Mouse (Mus musculus): ENCODE results near the gene Ltb4r1. TPM values are rescaled to one million over a fixed set of nuclear protein-coding genes. Genes with fewer than 3 reads are reported as not detected.

The Ltb4r1 gene
- polyA plus RNA-seq, 1 experiment from 2014 or later: 1.8 TPM

DNA sequence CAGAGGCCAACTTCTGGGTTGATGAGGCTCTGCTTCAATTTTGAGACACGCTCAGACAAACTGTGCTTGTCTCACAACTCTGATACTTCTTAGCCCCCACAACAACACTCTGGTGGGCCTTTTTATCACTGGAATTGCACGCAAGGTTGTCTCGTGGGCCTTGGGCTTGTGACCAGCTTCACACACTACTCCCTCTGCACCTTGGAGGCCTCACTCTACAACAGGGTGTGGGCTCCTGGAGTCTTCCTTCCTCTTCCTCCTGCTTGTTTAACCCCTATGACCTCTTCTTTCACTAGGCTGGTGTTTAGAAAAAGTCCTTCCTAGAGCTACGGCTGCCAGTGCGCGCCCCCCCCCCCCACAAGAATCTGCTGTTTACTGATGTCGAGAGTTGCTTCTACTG lies 10.9 kb downstream of the Ltb4r1 start:
- no peak for DNase-seq (ENCODE audit: low spot score)
- Histone ChIP-seq H3K4me1 (replicated peaks; ENCODE audit: control insufficient read depth, insufficient read depth) (no peaks in the 10 kb centered on the region), H3K36me3 (ENCODE audit: control insufficient read depth, insufficient read depth, low read length) (no peaks in the 10 kb centered on the region), H3K27me3 (ENCODE audit: control insufficient read depth, insufficient read depth, low read length) (no peaks in the 10 kb centered on the region), H3K9me3 (ENCODE audit: control insufficient read depth, low read length) (no peaks in the 10 kb centered on the region), H3K27ac (replicated peaks) (no peak overlapping the region), H3K4me2 (replicated peaks; ENCODE audit: low read depth) (no peak overlapping the region), H3K4me3 (ENCODE audit: low read depth, low read length) (no peak overlapping the region), H3K9ac (ENCODE audit: low read length) (no peak overlapping the region)
- TF ChIP-seq EP300 (optimal IDR thresholded peaks at IDR 0.05): no peak
- TF ChIP-seq CTCF (IDR thresholded peaks at IDR 0.05; ENCODE audit: low read depth): no peak
- WGBS: 35% methylated on average over 7 of the region's 7 CpGs
- no peak for ATAC-seq (ENCODE audit: low FRiP score, low TSS enrichment)

DNA sequence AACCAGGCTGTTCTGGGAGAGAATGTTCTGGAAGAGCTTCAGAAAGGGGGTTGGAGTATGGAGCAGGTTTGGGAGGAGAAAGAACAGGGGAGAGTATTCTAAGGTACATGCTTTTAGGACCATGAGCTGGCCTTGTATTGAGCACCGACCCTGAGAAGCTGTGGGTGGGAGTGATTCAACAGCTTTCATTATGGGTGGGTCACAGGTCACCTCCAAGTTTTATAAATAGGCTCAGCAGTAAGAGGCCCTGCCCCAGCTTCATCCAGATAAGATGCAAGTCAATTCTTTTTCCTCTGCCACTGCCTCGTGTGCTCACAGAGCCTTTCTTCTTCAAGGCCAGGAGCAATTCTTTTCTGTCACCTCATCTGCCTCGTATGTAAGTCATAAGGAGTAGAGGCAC lies 11.4 kb downstream of the Ltb4r1 start:
- no peaks in the 10 kb centered on the region for H3K9me3 ChIP-seq (ENCODE audit: control insufficient read depth, low read length)
- 8% methylated on average over 3 of the region's 3 CpGs for WGBS
- H3K4me3 ChIP-seq (ENCODE audit: low read depth, low read length): no peak overlapping the region
- no peak for TF ChIP-seq CTCF (IDR thresholded peaks at IDR 0.05; ENCODE audit: low read depth)
- TF ChIP-seq EP300 (optimal IDR thresholded peaks at IDR 0.05): no peak
- no peak overlapping the region for H3K4me2 ChIP-seq (replicated peaks; ENCODE audit: low read depth)
- H3K36me3 ChIP-seq (ENCODE audit: control insufficient read depth, insufficient read depth, low read length): no peaks in the 10 kb centered on the region
- H3K27me3 ChIP-seq (ENCODE audit: control insufficient read depth, insufficient read depth, low read length): no peaks in the 10 kb centered on the region
- H3K9ac ChIP-seq (ENCODE audit: low read length): 0 out of 2 replicates have a peak overlapping the region, but pooled peaks have one; percentile 18
- no peak overlapping the region for H3K27ac ChIP-seq (replicated peaks)
- ATAC-seq (ENCODE audit: low FRiP score, low TSS enrichment) (0 out of 2 replicates have a peak, but pooled peaks have one; percentile 9), DNase-seq (ENCODE audit: low spot score) (no peak)
- no peaks in the 10 kb centered on the region for H3K4me1 ChIP-seq (replicated peaks; ENCODE audit: control insufficient read depth, insufficient read depth)

DNA sequence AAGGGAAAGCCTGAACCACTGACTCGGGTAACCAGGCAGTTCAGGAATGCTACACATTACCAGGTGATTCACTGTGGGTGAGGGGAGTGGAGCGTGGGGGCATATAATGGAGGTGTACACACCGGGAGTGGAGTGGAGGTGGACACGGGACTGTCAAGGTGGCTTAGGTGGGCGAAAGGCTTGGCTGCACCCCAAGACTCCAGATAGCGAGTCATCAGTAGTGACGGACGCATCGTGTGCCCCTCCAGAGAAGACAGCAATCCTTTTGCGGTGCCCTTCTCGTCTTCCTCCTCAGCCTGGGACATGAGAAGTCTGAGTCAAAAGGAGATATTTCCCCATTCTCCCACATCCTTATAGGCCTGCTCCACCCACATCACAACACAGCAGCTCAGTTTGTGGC lies 12.0 kb downstream of the Ltb4r1 start:
- TF ChIP-seq EP300 (optimal IDR thresholded peaks at IDR 0.05) (no peak), CTCF (IDR thresholded peaks at IDR 0.05; ENCODE audit: low read depth) (no peak)
- ATAC-seq (ENCODE audit: low FRiP score, low TSS enrichment) (no peak), DNase-seq (ENCODE audit: low spot score) (no peak)
- no peak overlapping the region for H3K4me3 ChIP-seq (ENCODE audit: low read depth, low read length)
- H3K9me3 ChIP-seq (ENCODE audit: control insufficient read depth, low read length): no peaks in the 10 kb centered on the region
- no peaks in the 10 kb centered on the region for H3K36me3 ChIP-seq (ENCODE audit: control insufficient read depth, insufficient read depth, low read length)
- H3K27me3 ChIP-seq (ENCODE audit: control insufficient read depth, insufficient read depth, low read length): no peaks in the 10 kb centered on the region
- H3K27ac ChIP-seq (replicated peaks): no peak overlapping the region
- whole genome bisulfite sequencing: 81% methylated on average over 11 of the region's 11 CpGs
- H3K9ac ChIP-seq (ENCODE audit: low read length): no peak overlapping the region; the same call in 1 of the 2 replicates
- no peak overlapping the region for H3K4me2 ChIP-seq (replicated peaks; ENCODE audit: low read depth)
- no peaks in the 10 kb centered on the region for H3K4me1 ChIP-seq (replicated peaks; ENCODE audit: control insufficient read depth, insufficient read depth)

DNA sequence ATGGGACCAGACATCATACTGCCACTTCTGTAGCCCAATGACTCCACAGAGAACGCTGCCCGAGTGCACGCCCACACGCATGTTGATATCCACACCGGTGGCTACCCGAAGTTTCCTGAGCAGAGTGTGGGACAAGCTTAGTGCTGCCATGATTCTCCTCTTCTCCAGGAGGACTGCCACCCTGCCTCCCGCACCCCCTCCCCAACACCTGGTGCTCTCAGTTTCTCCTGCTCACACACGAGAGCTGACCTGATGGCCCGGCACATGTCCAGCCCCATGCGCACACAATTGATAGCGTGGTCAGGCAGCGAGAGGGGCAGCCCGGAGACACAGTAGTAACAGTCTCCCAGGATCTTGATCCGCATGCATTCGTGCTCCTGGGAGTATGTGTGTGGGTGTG lies 12.9 kb downstream of the Ltb4r1 start:
- no peaks in the 10 kb centered on the region for H3K4me1 ChIP-seq (replicated peaks; ENCODE audit: control insufficient read depth, insufficient read depth)
- ATAC-seq (ENCODE audit: low FRiP score, low TSS enrichment) (no peak), DNase-seq (ENCODE audit: low spot score) (no peak)
- H3K9ac ChIP-seq (ENCODE audit: low read length): no peak overlapping the region
- no peaks in the 10 kb centered on the region for H3K9me3 ChIP-seq (ENCODE audit: control insufficient read depth, low read length)
- H3K36me3 ChIP-seq (ENCODE audit: control insufficient read depth, insufficient read depth, low read length): no peaks in the 10 kb centered on the region
- no peak overlapping the region for H3K27ac ChIP-seq (replicated peaks)
- H3K4me2 ChIP-seq (replicated peaks; ENCODE audit: low read depth): no peak overlapping the region
- no peaks in the 10 kb centered on the region for H3K27me3 ChIP-seq (ENCODE audit: control insufficient read depth, insufficient read depth, low read length)
- no peak for TF ChIP-seq EP300 (optimal IDR thresholded peaks at IDR 0.05)
- no peak for TF ChIP-seq CTCF (IDR thresholded peaks at IDR 0.05; ENCODE audit: low read depth)
- H3K4me3 ChIP-seq (ENCODE audit: low read depth, low read length): no peak overlapping the region
- 89% methylated on average over 15 of the region's 15 CpGs for WGBS

DNA sequence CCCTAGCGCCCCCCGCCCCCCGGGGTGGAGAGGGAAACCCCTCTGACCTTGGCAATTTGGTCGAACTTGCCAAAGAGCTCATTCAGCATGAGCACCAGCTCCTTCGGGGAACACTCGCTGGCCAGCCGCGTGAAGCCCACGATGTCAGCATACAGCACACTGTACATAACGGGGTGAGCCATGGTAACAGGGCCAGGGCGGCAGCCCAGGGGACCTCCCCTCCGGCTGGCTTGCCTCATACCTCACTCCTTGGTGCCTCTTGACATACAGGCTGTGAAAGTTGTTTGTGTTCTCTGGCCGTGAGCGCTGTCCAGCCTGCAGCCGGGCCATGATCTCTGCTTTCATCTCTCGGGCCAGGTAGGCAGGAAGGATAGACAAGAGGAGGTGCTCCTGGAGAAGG lies 13.9 kb downstream of the Ltb4r1 start:
- no peaks in the 10 kb centered on the region for H3K27me3 ChIP-seq (ENCODE audit: control insufficient read depth, insufficient read depth, low read length)

DNA sequence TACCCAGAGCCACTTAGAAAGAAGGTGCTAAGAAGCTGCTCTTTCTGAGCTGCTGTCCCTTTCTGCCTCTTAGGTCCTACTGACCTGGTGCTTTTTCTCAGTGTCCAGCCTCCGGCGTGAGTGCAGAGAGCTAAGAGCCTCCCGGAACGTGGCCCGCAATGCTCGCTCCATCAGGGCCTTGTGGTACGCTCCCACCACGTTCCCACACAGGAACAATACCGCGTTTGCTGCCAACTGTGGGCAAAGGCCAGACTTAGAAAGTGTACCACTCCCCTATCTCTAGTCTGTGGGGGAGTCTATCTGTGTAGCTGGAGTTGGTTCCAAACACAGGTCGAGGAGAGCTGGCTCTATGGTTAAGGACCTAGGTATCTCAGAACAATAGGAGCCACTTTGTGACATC lies 15.0 kb downstream of the Ltb4r1 start:
- WGBS: 82% methylated on average over 11 of the region's 11 CpGs
- Histone ChIP-seq H3K27ac (replicated peaks) (no peak overlapping the region), H3K4me1 (replicated peaks; ENCODE audit: control insufficient read depth, insufficient read depth) (no peaks in the 10 kb centered on the region), H3K9me3 (ENCODE audit: control insufficient read depth, low read length) (no peaks in the 10 kb centered on the region), H3K36me3 (ENCODE audit: control insufficient read depth, insufficient read depth, low read length) (no peaks in the 10 kb centered on the region), H3K9ac (ENCODE audit: low read length) (no peak overlapping the region), H3K27me3 (ENCODE audit: control insufficient read depth, insufficient read depth, low read length) (no peaks in the 10 kb centered on the region), H3K4me2 (replicated peaks; ENCODE audit: low read depth) (no peak overlapping the region), H3K4me3 (ENCODE audit: low read depth, low read length) (no peak overlapping the region)
- ATAC-seq (ENCODE audit: low FRiP score, low TSS enrichment) (no peak; the same call in 1 of the 2 replicates), DNase-seq (ENCODE audit: low spot score) (no peak)
- TF ChIP-seq EP300 (optimal IDR thresholded peaks at IDR 0.05) (no peak), CTCF (IDR thresholded peaks at IDR 0.05; ENCODE audit: low read depth) (no peak)

More for the DNA sequence above, 13.9 kb downstream of the Ltb4r1 start:
- Histone ChIP-seq H3K4me1 (replicated peaks; ENCODE audit: control insufficient read depth, insufficient read depth) (no peaks in the 10 kb centered on the region), H3K36me3 (ENCODE audit: control insufficient read depth, insufficient read depth, low read length) (no peaks in the 10 kb centered on the region), H3K4me3 (ENCODE audit: low read depth, low read length) (no peak overlapping the region), H3K4me2 (replicated peaks; ENCODE audit: low read depth) (no peak overlapping the region), H3K9me3 (ENCODE audit: control insufficient read depth, low read length) (no peaks in the 10 kb centered on the region), H3K9ac (ENCODE audit: low read length) (no peak overlapping the region), H3K27ac (replicated peaks) (no peak overlapping the region)
- no peak for ATAC-seq (ENCODE audit: low FRiP score, low TSS enrichment)
- TF ChIP-seq EP300 (optimal IDR thresholded peaks at IDR 0.05) (no peak), CTCF (IDR thresholded peaks at IDR 0.05; ENCODE audit: low read depth) (no peak)
- WGBS: 59% methylated on average over 16 of the region's 16 CpGs
- DNase-seq (ENCODE audit: low spot score): no peak

Measured in stomach, postnatal 0 days (tissue).